Mouse (Mus musculus) small intestine, adult 2 months (tissue): Measurements from ENCODE around the gene Rras2.

Experiments used
- CTCF ChIP-seq: fragments of 200-500 bp; IDR thresholded peaks from 2 replicates; pipeline ENCODE4 v1.5.1; 2012; ENCODE audit warnings: low read depth, mild to moderate bottlenecking, control low read depth, inconsistent platforms, low read length, moderate library complexity, mixed read lengths; ENCODE audit not compliant: insufficient replicate concordance, insufficient read length; ENCODE audit errors: extremely low read depth
- POLR2A ChIP-seq: fragments of 200-500 bp; IDR thresholded peaks from 2 replicates; pipeline ENCODE4 v1.6.1; 2012; ENCODE audit warnings: low read depth, mild to moderate bottlenecking, control low read depth, inconsistent platforms, low read length, moderate library complexity

- TF ChIP-seq CTCF (no peak), POLR2A (no peak)
These were observed 14.7 kb upstream of the Rras2 start for GRCm38 (mm10) chr7:114132316-114132715.
